Mouse (Mus musculus) pancreas, adult 10 weeks (tissue): ENCODE data around the gene Aarsd1. TPM values are rescaled to one million over a fixed set of nuclear protein-coding genes. Genes with fewer than 3 reads are reported as not detected.

Source experiments
- polyA plus RNA-seq: library from polyadenylated mRNA; stranded (reverse); fragments of 350-450 nt; fragmentation: Illumina TruSeq; extraction: RNeasy Lipid Tissue Mini Kit (QIAGEN cat#74804); gene quantifications from one replicate; pipeline ENCODE4 v1.2.3, GENCODE M21; 2015; ENCODE audit warnings: low read depth, low replicate concordance; ENCODE audit not compliant: insufficient read depth

The Aarsd1 gene
- 7.0 TPM for polyA plus RNA-seq

GRCm38 (mm10) chr11:101417101-101417855 is at the start of gene Aarsd1:
Gene Aarsd1 (minus strand): TSS chr11:101417615.

GRCm38 (mm10) chr11:101465869-101466551 is 48.6 kb upstream of the Aarsd1 start, which contains the start of gene Vat1:
Gene Vat1 (minus strand): TSS chr11:101466230.

DNA sequence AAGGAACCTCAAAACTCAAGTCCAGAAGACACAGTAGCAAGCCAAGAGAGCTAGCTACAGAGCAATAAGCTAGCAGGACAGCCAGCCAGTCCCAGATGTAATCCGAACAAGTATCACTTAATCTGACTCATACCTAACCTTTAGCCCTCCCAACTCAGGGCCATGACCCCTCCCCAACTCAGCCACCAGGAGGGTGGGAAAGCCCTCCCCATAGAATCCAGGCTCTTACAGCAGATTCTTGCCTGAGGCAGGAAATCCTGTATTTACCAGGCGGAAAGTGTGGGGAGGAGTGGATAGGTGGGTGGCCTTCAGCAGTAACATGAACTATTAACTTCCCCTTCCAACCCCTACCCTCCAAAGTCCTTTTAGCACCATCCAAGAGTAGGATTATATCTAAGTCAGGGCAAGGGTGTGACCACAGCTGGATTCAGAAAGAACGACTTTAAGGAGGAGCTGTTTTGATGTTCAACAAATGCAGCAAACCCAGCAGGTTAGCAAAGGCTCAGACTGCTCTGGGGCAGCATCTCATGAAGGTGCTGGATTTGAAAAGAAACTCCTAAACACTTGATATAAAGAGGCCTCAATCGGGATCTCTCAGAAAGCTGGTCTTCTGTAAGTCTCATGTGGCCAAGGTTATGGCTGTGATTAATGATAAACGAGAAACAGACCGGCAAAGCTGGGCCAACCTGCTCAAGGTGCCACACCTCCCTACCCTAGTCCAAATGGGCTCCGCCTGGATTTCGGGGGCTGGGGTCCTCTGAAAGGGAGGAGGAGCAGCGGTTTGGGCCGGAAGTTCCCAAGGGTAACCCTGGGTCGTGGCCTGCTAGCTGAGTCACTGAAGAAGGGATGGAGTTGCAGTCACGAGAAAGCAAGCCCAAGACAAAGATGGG is 47.0 kb upstream of the Aarsd1 start, which contains the start of gene Rnd2:
Gene Rnd2 (plus strand): TSS at position 789 of the 890 bp plus-strand sequence.

GRCm38 (mm10) chr11:101448274-101448746 is 30.9 kb upstream of the Aarsd1 start, which contains the start of gene Ifi35:
Gene Ifi35 (plus strand): TSS chr11:101448407.

GRCm38 (mm10) chr11:101442127-101442693 is 24.8 kb upstream of the Aarsd1 start, which contains the start of gene Rpl27:
Gene Rpl27 (plus strand): TSS chr11:101442298.

GRCm38 (mm10) chr11:101424925-101425813 is 7.8 kb upstream of the Aarsd1 start, which contains the start of the genes Rundc1 and Ptges3l:
Gene Rundc1 (plus strand): TSS chr11:101425085.
Gene Ptges3l (minus strand): TSS chr11:101425333.

GRCm38 (mm10) chr11:101424105-101424851 is 6.9 kb upstream of the Aarsd1 start, which contains the start of gene Gm27029:
Gene Gm27029 (minus strand): TSS chr11:101424796.

GRCm38 (mm10) chr11:101367326-101367935 is 50.0 kb downstream of the Aarsd1 start, which contains the start of gene G6pc:
Gene G6pc (plus strand): TSS chr11:101367561.

Other genes with a start within 250 kb of the Aarsd1 start
- 1.2 TPM for gene Cntnap1, start 247.1 kb downstream of the Aarsd1 start, polyA plus RNA-seq
- gene Plekhh3, start 246.3 kb downstream of the Aarsd1 start, polyA plus RNA-seq: 4.4 TPM
- gene Ccr10, start 242.2 kb downstream of the Aarsd1 start, polyA plus RNA-seq: not detected
- gene Ezh1, start 191.2 kb downstream of the Aarsd1 start, polyA plus RNA-seq: 9.6 TPM
- 30.5 TPM for gene Ramp2, start 171.6 kb downstream of the Aarsd1 start, polyA plus RNA-seq
- gene Vps25, start 163.9 kb downstream of the Aarsd1 start, polyA plus RNA-seq: 32.2 TPM
- gene Wnk4, start 157.0 kb downstream of the Aarsd1 start, polyA plus RNA-seq: 4.7 TPM
- not detected for gene Cntd1, start 138.6 kb downstream of the Aarsd1 start, polyA plus RNA-seq
- gene Coa3, start 138.5 kb downstream of the Aarsd1 start, polyA plus RNA-seq: 56.2 TPM
- gene Becn1, start 115.3 kb downstream of the Aarsd1 start, polyA plus RNA-seq: 20.4 TPM
- 15.3 TPM for gene Psme3, start 101.4 kb downstream of the Aarsd1 start, polyA plus RNA-seq
- gene Aoc2, start 92.6 kb downstream of the Aarsd1 start, polyA plus RNA-seq: 4.8 TPM
- gene Aoc3, start 87.0 kb downstream of the Aarsd1 start, polyA plus RNA-seq: 8.3 TPM
- not detected for gene G6pc, start 50.1 kb downstream of the Aarsd1 start, polyA plus RNA-seq
- 3.0 TPM for gene Gm27029, start 7.2 kb upstream of the Aarsd1 start, polyA plus RNA-seq
- 8.9 TPM for gene Rundc1, start 7.5 kb upstream of the Aarsd1 start, polyA plus RNA-seq
- not detected for gene Ptges3l, start 7.7 kb upstream of the Aarsd1 start, polyA plus RNA-seq
- 186 TPM for gene Rpl27, start 24.7 kb upstream of the Aarsd1 start, polyA plus RNA-seq
- 19.5 TPM for gene Ifi35, start 30.8 kb upstream of the Aarsd1 start, polyA plus RNA-seq
- gene Rnd2, start 47.4 kb upstream of the Aarsd1 start, polyA plus RNA-seq: 3.9 TPM
- gene Vat1, start 48.6 kb upstream of the Aarsd1 start, polyA plus RNA-seq: 30.4 TPM
- gene Brca1, start 134.3 kb upstream of the Aarsd1 start, polyA plus RNA-seq: 0.92 TPM
- 46.2 TPM for gene Nbr1, start 134.5 kb upstream of the Aarsd1 start, polyA plus RNA-seq
- gene Tmem106a, start 164.6 kb upstream of the Aarsd1 start, polyA plus RNA-seq: 6.8 TPM
- not detected for gene Gm11634, start 181.6 kb upstream of the Aarsd1 start, polyA plus RNA-seq
- 8.8 TPM for gene Rdm1, start 209.6 kb upstream of the Aarsd1 start, polyA plus RNA-seq
- gene Arl4d, start 247.9 kb upstream of the Aarsd1 start, polyA plus RNA-seq: 8.4 TPM